Mouse (Mus musculus) limb, embryonic 13.5 days (tissue): ENCODE measurements at regions not wholly inside any gene's neighbourhood (a gene's known extent, or its start where the extent isn't known, plus 50 kb on each side); places are given as distances from the start of the nearest gene placed in this dataset.
A peak's percentile ranks its signal among the peaks of the same experiment; 100 is the strongest.

Source experiments
- ATAC-seq: fragments of 200-750 bp; cut with Nextera tagmentation; 2 replicates; pipeline ENCODE4 v1.8.0; 2017; ENCODE audit warnings: low read depth, moderate number of reproducible peaks, moderate TSS enrichment; ENCODE audit not compliant: low FRiP score
- H3K27ac ChIP-seq: fragments of 300-500 bp; sonication (generic); 2 replicates; pipeline ENCODE4 v1.5.1; 2015; ENCODE audit warnings: inconsistent platforms, mild to moderate bottlenecking, moderate library complexity
- H3K27me3 ChIP-seq: fragments of 300-500 bp; sonication (generic); 2 replicates; pipeline ENCODE4 v1.6.1; 2015; ENCODE audit warnings: mild to moderate bottlenecking, inconsistent platforms
- H3K36me3 ChIP-seq: fragments of 300-500 bp; sonication (generic); 2 replicates; pipeline ENCODE4 v1.6.1; 2015; ENCODE audit warnings: inconsistent platforms, mild to moderate bottlenecking, moderate library complexity
- H3K4me1 ChIP-seq: fragments of 300-500 bp; sonication (generic); 2 replicates; pipeline ENCODE4 v1.6.1; 2015; ENCODE audit warnings: inconsistent platforms
- H3K4me2 ChIP-seq: fragments of 300-500 bp; sonication (generic); replicated peaks from 2 replicates; pipeline ENCODE4 v1.6.1; 2015; ENCODE audit warnings: inconsistent platforms, mild to moderate bottlenecking, moderate library complexity
- H3K4me3 ChIP-seq: fragments of 300-500 bp; sonication (generic); 2 replicates; pipeline ENCODE4 v1.5.1; 2015; ENCODE audit warnings: moderate library complexity, mild to moderate bottlenecking, inconsistent platforms
- H3K9ac ChIP-seq: fragments of 300-500 bp; sonication (generic); 2 replicates; pipeline ENCODE4 v1.6.1; 2015; ENCODE audit warnings: mild to moderate bottlenecking, inconsistent platforms
- H3K9me3 ChIP-seq: fragments of 300-500 bp; sonication (generic); 2 replicates; pipeline ENCODE4 v1.6.1; 2016; ENCODE audit warnings: inconsistent platforms
- WGBS: fragments of 180-500 bp; shearing (Covaris S2); methylation state at CpG from one replicate; pipeline ENCODE4 v1.1.7; 2015; 5-methylcytosine and 5-hydroxymethylcytosine counted together

- ATAC-seq, result no peak
- no peaks in the 10 kb centered on the region for H3K36me3 ChIP-seq
- no peaks in the 10 kb centered on the region for H3K9me3 ChIP-seq
- no peak overlapping the region for H3K4me3 ChIP-seq
- H3K4me2 ChIP-seq, result no peak overlapping the region
- no peak overlapping the region for H3K9ac ChIP-seq
- 0 out of 2 replicates have a peak overlapping the region, but pooled peaks have one; percentile 3 for H3K27ac ChIP-seq
- 68% methylated on average over 11 of the region's 11 CpGs for WGBS
- H3K4me1 ChIP-seq, result peaks cover 17% of the 10 kb centered on the region
- H3K27me3 ChIP-seq, result no peaks in the 10 kb centered on the region
Measured at GRCm38 (mm10) chr1:90527947-90528717, 74.6 kb upstream of the Cops8 start.

- H3K36me3 ChIP-seq, result no peaks in the 10 kb centered on the region
- no peak overlapping the region for H3K4me2 ChIP-seq
- peak; percentile 64 for ATAC-seq
- H3K9me3 ChIP-seq, result no peaks in the 10 kb centered on the region
- H3K4me1 ChIP-seq, result peaks cover 16% of the 10 kb centered on the region
- H3K27ac ChIP-seq, result peak overlapping the region; percentile 29; the same call in 1 of the 2 replicates
- H3K4me3 ChIP-seq, result no peak overlapping the region
- no peak overlapping the region for H3K9ac ChIP-seq
- no peaks in the 10 kb centered on the region for H3K27me3 ChIP-seq
- 60% methylated on average over 6 of the region's 6 CpGs for WGBS
Measured at GRCm38 (mm10) chr1:90533481-90533880, 69.3 kb upstream of the Cops8 start.

- Histone ChIP-seq H3K4me2 (no peak overlapping the region), H3K36me3 (no peaks in the 10 kb centered on the region), H3K27me3 (no peaks in the 10 kb centered on the region), H3K9ac (no peak overlapping the region), H3K27ac (no peak overlapping the region), H3K9me3 (peaks cover 1% of the 10 kb centered on the region), H3K4me3 (no peak overlapping the region), H3K4me1 (peaks cover 16% of the 10 kb centered on the region)
- no peak for ATAC-seq
Measured at GRCm38 (mm10) chr1:90536105-90536504, 66.7 kb upstream of the Cops8 start.

- no peak overlapping the region for H3K4me3 ChIP-seq
- H3K27me3 ChIP-seq, result no peaks in the 10 kb centered on the region
- no peak for ATAC-seq
- H3K4me1 ChIP-seq, result peaks cover 14% of the 10 kb centered on the region; the same call in 1 of the 2 replicates
- H3K27ac ChIP-seq, result no peak overlapping the region
- peaks cover 10% of the 10 kb centered on the region for H3K9me3 ChIP-seq
- no peak overlapping the region for H3K4me2 ChIP-seq
- no peak overlapping the region for H3K9ac ChIP-seq
- WGBS, result 45% methylated on average over 19 of the region's 19 CpGs
- H3K36me3 ChIP-seq, result no peaks in the 10 kb centered on the region
Measured at GRCm38 (mm10) chr1:90543801-90544795, 58.7 kb upstream of the Cops8 start.

GRCm38 (mm10) chr1:90544821-90545536 is 57.8 kb upstream of the Cops8 start:
- peaks cover 14% of the 10 kb centered on the region; the same call in 1 of the 2 replicates for H3K4me1 ChIP-seq
- no peak overlapping the region for H3K27ac ChIP-seq
- H3K4me3 ChIP-seq, result no peak overlapping the region
- WGBS, result 50% methylated on average over 9 of the region's 9 CpGs
- H3K4me2 ChIP-seq, result no peak overlapping the region
- H3K36me3 ChIP-seq, result no peaks in the 10 kb centered on the region
- H3K27me3 ChIP-seq, result no peaks in the 10 kb centered on the region
- no peak for ATAC-seq
- peaks cover 10% of the 10 kb centered on the region for H3K9me3 ChIP-seq
- H3K9ac ChIP-seq, result no peak overlapping the region

- Histone ChIP-seq H3K4me1 (peaks cover 42% of the 10 kb centered on the region), H3K9me3 (no peaks in the 10 kb centered on the region; the same call in 1 of the 2 replicates), H3K27ac (peak overlapping the region; percentile 0; the same call in 1 of the 2 replicates), H3K9ac (no peak overlapping the region), H3K4me2 (no peak overlapping the region), H3K4me3 (no peak overlapping the region), H3K27me3 (no peaks in the 10 kb centered on the region), H3K36me3 (no peaks in the 10 kb centered on the region)
- 63% methylated on average over 5 of the region's 6 CpGs for WGBS
- ATAC-seq, result no peak
Measured at GRCm38 (mm10) chr1:90552644-90553043, 50.1 kb upstream of the Cops8 start.
